Mouse (Mus musculus) heart, postnatal 0 days (tissue): ENCODE results near the gene Tardbp.
A peak's percentile ranks its signal among the peaks of the same experiment; 100 is the strongest.

Experiments
- CTCF ChIP-seq: IDR thresholded peaks from 2 replicates; pipeline ENCODE4 v1.5.1; 2016; ENCODE audit warnings: antibody characterized with exemption, control low read depth, low read depth
- EP300 ChIP-seq: IDR thresholded peaks from 2 replicates; pipeline ENCODE4 v1.6.1; 2016; ENCODE audit warnings: antibody characterized with exemption, low read depth

DNA sequence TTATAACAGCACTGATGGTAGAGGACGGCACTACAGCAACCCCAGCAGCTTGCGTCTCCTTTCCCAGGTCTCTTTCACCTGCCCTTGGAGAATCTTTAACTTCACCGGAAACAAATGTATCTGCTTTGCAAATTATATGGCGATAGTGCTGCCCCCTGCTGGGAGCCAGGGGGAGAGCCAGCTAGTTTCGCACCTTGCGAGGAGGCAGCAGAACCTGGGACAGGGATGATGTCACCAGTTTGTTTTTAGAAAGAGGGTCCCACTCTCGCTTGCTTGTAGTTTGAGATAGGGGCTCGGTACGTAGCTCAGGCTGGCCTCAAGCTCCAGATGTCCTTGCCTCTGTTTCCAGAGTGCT lies 17.3 kb upstream of the Tardbp start:
- TF ChIP-seq CTCF (peak; percentile 76), EP300 (no peak)
